Mouse (Mus musculus): ENCODE results near the gene Dync1li2. TPM values are rescaled to one million over a fixed set of nuclear protein-coding genes. Genes with fewer than 3 reads are reported as not detected.

Gene Dync1li2
- total and polyA plus RNA-seq, 2 experiments, result 6.3 to 15.4 TPM

- Histone ChIP-seq H3K9ac (ENCODE audit: low read depth, low read length) (peak overlapping the region; percentile 97), H3K27me3 (ENCODE audit: control insufficient read depth, insufficient read depth, low read length) (no peaks in the 10 kb centered on the region), H3K36me3 (ENCODE audit: control insufficient read depth, insufficient read depth, low read length) (no peaks in the 10 kb centered on the region), H3K79me2 (ENCODE audit: control insufficient read depth, insufficient read depth, low read length) (peaks cover 35% of the 10 kb centered on the region; the same call in 1 of the 2 replicates), H3K27ac (replicated peaks; ENCODE audit: insufficient read depth, low read depth, low read length) (peak overlapping the region; percentile 64), H3K4me1 (ENCODE audit: control insufficient read depth, insufficient read depth, low read length) (no peaks in the 10 kb centered on the region; the same call in 1 of the 2 replicates), H3K4me3 (ENCODE audit: insufficient read depth, low read depth, low read length) (peak overlapping the region; percentile 72)
- no peak for DNase-seq (ENCODE audit: extremely low read depth, low read depth, low spot score)
- TF ChIP-seq CTCF (IDR thresholded peaks at IDR 0.05; ENCODE audit: low read depth, low read length), result no peak
- no peak for TF ChIP-seq POLR2A (IDR thresholded peaks at IDR 0.05; ENCODE audit: extremely low read depth, insufficient read depth, low read length)
- under 1% methylated on average over 80 of the region's 82 CpGs for WGBS
Observed at GRCm38 (mm10) chr8:104394801-104395702, 47.8 kb downstream of the Dync1li2 start.

DNA sequence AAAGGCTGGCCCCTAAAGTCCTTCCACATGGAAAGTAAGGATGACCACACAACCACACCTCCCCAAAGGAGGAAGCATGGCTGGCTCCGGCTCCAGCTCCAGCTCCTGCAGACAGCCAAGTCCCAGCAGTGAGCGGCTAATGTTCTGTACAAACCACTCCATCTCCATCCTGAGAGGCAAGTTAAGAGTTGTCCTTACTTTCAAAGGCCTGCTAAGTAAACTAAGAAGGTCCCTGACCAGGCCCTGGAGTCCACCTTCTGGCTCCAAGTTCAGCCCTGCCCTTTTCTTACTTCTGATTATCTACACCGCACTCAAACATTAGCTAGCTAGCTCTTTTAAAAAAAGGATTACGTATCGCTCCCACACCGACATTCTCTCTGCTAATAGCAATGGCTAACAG, 49.1 kb downstream of the Dync1li2 start:
- TF ChIP-seq CTCF (IDR thresholded peaks at IDR 0.05; ENCODE audit: low read depth, low read length) (no peak), POLR2A (IDR thresholded peaks at IDR 0.05; ENCODE audit: extremely low read depth, insufficient read depth, low read length) (no peak)
- Histone ChIP-seq H3K79me2 (ENCODE audit: control insufficient read depth, insufficient read depth, low read length) (peaks cover 38% of the 10 kb centered on the region; the same call in 1 of the 2 replicates), H3K9ac (ENCODE audit: low read depth, low read length) (no peak overlapping the region), H3K36me3 (ENCODE audit: control insufficient read depth, insufficient read depth, low read length) (no peaks in the 10 kb centered on the region), H3K4me1 (ENCODE audit: control insufficient read depth, insufficient read depth, low read length) (peaks cover 2% of the 10 kb centered on the region), H3K4me3 (ENCODE audit: insufficient read depth, low read depth, low read length) (no peak overlapping the region), H3K27me3 (ENCODE audit: control insufficient read depth, insufficient read depth, low read length) (no peaks in the 10 kb centered on the region), H3K27ac (replicated peaks; ENCODE audit: insufficient read depth, low read depth, low read length) (no peak overlapping the region)
- WGBS, result 94% methylated on average over 6 of the region's 6 CpGs
- DNase-seq (ENCODE audit: extremely low read depth, low read depth, low spot score), result no peak

DNA sequence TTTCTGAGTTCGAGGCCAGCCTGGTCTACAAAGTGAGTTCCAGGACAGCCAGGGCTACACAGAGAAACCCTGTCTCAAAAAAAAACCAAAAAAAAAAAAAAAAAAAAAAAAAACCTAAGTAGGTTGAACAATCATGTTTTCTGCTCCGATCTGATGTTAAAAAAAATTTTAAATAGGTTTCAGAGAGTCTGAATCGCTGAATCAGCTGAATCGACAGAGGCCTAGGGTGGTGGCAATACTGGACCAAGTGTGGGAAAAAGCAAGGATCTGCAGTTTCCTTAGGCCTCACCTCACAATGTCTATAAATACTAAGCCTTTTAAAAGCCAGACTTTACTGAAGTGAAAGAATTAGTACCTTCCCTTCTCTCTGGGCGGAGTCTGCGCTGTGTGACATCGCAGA, 49.7 kb downstream of the Dync1li2 start:
- DNase-seq (ENCODE audit: extremely low read depth, low read depth, low spot score), result no peak
- TF ChIP-seq POLR2A (IDR thresholded peaks at IDR 0.05; ENCODE audit: extremely low read depth, insufficient read depth, low read length) (no peak), CTCF (IDR thresholded peaks at IDR 0.05; ENCODE audit: low read depth, low read length) (no peak)
- H3K79me2 ChIP-seq (ENCODE audit: control insufficient read depth, insufficient read depth, low read length), result peaks cover 38% of the 10 kb centered on the region; the same call in 1 of the 2 replicates
- H3K4me1 ChIP-seq (ENCODE audit: control insufficient read depth, insufficient read depth, low read length), result peaks cover 2% of the 10 kb centered on the region
- H3K4me3 ChIP-seq (ENCODE audit: insufficient read depth, low read depth, low read length), result no peak overlapping the region
- no peak overlapping the region for H3K9ac ChIP-seq (ENCODE audit: low read depth, low read length)
- H3K36me3 ChIP-seq (ENCODE audit: control insufficient read depth, insufficient read depth, low read length), result no peaks in the 10 kb centered on the region
- WGBS, result 96% methylated on average over 7 of the region's 7 CpGs
- no peaks in the 10 kb centered on the region for H3K27me3 ChIP-seq (ENCODE audit: control insufficient read depth, insufficient read depth, low read length)
- H3K27ac ChIP-seq (replicated peaks; ENCODE audit: insufficient read depth, low read depth, low read length), result no peak overlapping the region

- no peaks in the 10 kb centered on the region for H3K27me3 ChIP-seq (ENCODE audit: control insufficient read depth, insufficient read depth, low read length)
Observed at GRCm38 (mm10) chr8:104390245-104390644, 52.6 kb downstream of the Dync1li2 start.

GRCm38 (mm10) chr8:104387980-104388379, 54.9 kb downstream of the Dync1li2 start:
- no peak overlapping the region for H3K4me3 ChIP-seq (ENCODE audit: insufficient read depth, low read depth, low read length)
- H3K36me3 ChIP-seq (ENCODE audit: control insufficient read depth, insufficient read depth, low read length), result no peaks in the 10 kb centered on the region
- WGBS, result 32% methylated on average over 2 of the region's 2 CpGs
- no peak for TF ChIP-seq POLR2A (IDR thresholded peaks at IDR 0.05; ENCODE audit: extremely low read depth, insufficient read depth, low read length)
- TF ChIP-seq CTCF (IDR thresholded peaks at IDR 0.05; ENCODE audit: low read depth, low read length), result no peak
- H3K27ac ChIP-seq (replicated peaks; ENCODE audit: insufficient read depth, low read depth, low read length), result 0 out of 2 replicates have a peak overlapping the region, but pooled peaks have one; percentile 49
- no peaks in the 10 kb centered on the region for H3K27me3 ChIP-seq (ENCODE audit: control insufficient read depth, insufficient read depth, low read length)
- DNase-seq (ENCODE audit: extremely low read depth, low read depth, low spot score), result peak; percentile 98
- H3K79me2 ChIP-seq (ENCODE audit: control insufficient read depth, insufficient read depth, low read length), result peaks cover 41% of the 10 kb centered on the region
- no peak overlapping the region for H3K9ac ChIP-seq (ENCODE audit: low read depth, low read length)
- H3K4me1 ChIP-seq (ENCODE audit: control insufficient read depth, insufficient read depth, low read length), result peaks cover 25% of the 10 kb centered on the region

More at GRCm38 (mm10) chr8:104390245-104390644, 52.6 kb downstream of the Dync1li2 start:
- H3K27ac ChIP-seq (replicated peaks; ENCODE audit: insufficient read depth, low read depth, low read length), result no peak overlapping the region
- 71% methylated on average over 8 of the region's 8 CpGs for WGBS
- no peak for TF ChIP-seq CTCF (IDR thresholded peaks at IDR 0.05; ENCODE audit: low read depth, low read length)
- no peak for TF ChIP-seq POLR2A (IDR thresholded peaks at IDR 0.05; ENCODE audit: extremely low read depth, insufficient read depth, low read length)
- no peaks in the 10 kb centered on the region for H3K36me3 ChIP-seq (ENCODE audit: control insufficient read depth, insufficient read depth, low read length)
- H3K4me1 ChIP-seq (ENCODE audit: control insufficient read depth, insufficient read depth, low read length), result peaks cover 11% of the 10 kb centered on the region
- H3K79me2 ChIP-seq (ENCODE audit: control insufficient read depth, insufficient read depth, low read length), result peaks cover 58% of the 10 kb centered on the region
- DNase-seq (ENCODE audit: extremely low read depth, low read depth, low spot score), result no peak
- no peak overlapping the region for H3K4me3 ChIP-seq (ENCODE audit: insufficient read depth, low read depth, low read length)
- no peak overlapping the region for H3K9ac ChIP-seq (ENCODE audit: low read depth, low read length)
